Mouse (Mus musculus): Measurements from ENCODE around the gene Pfas. TPM values are rescaled to one million over a fixed set of nuclear protein-coding genes. Genes with fewer than 3 reads are reported as not detected.
A peak's percentile ranks its signal among the peaks of the same experiment; 100 is the strongest.

The Pfas gene
- polyA plus RNA-seq, 1 experiment: 9.1 TPM

DNA sequence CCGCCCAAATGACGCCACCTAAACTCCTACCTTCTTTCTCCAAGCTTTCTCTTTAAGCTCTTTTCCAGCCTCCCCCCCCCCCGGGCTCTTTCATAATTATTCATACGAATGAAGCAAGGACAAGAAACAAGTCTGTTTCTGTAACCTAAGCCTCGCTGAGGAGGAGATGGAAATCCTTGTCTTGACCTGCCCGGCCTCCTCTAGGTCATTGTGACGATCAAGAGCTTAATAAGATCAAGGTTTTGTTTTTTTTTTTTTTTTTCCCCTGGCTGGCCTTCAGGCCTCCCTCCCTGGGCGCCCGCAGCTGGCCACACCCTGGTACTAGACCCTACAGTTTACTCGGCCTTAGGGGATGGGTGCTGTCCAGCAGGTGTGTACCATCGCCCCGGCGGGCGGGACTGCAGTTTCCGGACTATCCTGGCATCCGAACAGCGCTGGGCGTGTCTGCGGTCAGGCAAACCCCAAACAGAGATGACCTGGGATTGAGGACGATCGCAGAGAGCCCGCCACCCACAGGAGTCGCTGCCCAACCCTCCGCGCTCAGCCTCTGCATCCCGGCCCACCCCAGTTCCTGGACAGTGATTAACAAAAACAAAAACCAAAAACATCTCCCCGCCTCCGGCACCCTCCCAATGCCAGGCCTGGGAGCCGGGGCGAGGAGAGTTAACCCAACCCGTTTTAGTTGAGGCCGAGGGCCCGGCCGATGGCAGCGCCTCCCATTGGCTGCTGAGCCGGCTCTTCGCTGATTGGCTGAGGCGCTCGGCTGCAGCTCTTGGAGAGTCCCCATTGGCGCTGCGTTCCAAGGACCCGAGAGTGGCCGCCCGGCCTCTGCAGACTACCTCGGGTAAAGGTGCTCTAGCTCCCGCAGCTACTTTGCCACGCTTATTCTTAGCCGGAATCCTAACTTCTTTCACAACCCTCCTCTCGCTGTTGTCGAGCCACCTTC, 40.6 kb downstream of the Pfas start, which contains the start of gene Slc25a35:
TSS of gene Slc25a35 (plus strand) at position 795 of the 946 bp plus-strand sequence.
- TF ChIP-seq POLR2AphosphoS2 (IDR thresholded peaks at IDR 0.05; ENCODE audit: insufficient read length, low read depth): peak; percentile 25
- peak in 2 of 3 experiments; percentile 21 to 71 for TF ChIP-seq MYOG (IDR thresholded peaks at IDR 0.05; ENCODE audit: control insufficient read depth in 1 of 3, insufficient read depth in 1 of 3, insufficient read length in 2 of 3, low read depth in 2 of 3)
- peak in 2 of 3 experiments; percentile 19 to 75 for TF ChIP-seq MYOD1 (IDR thresholded peaks at IDR 0.05; ENCODE audit: control insufficient read depth in 1 of 3, insufficient read length in 2 of 3, low read depth in 2 of 3)
- TF ChIP-seq CEBPB (IDR thresholded peaks at IDR 0.05; ENCODE audit: insufficient read depth, poor library complexity, severe bottlenecking): no peak
- TF ChIP-seq POLR2A (IDR thresholded peaks at IDR 0.05; ENCODE audit: insufficient read length, low read depth): peak; percentile 35
- peak; percentile 25 for TF ChIP-seq REST (IDR thresholded peaks at IDR 0.05; ENCODE audit: insufficient read depth, insufficient read length)
- no peaks in the 10 kb centered on the region for H3K27me3 ChIP-seq (ENCODE audit: control insufficient read depth, insufficient read depth, insufficient read length)
- no peak within 1 kb of the TSS for H3ac ChIP-seq (ENCODE audit: control insufficient read depth, insufficient read length)
- H3K79me2 ChIP-seq (ENCODE audit: control insufficient read depth, insufficient read depth): no peaks in the 10 kb centered on the region
- peak within 1 kb of the TSS; percentile 83 for H3K4me2 ChIP-seq (ENCODE audit: low read depth)
- peak within 1 kb of the TSS; percentile 31 for H3K4me3 ChIP-seq
- H3K36me3 ChIP-seq (ENCODE audit: control insufficient read depth, insufficient read depth): no peaks in the 10 kb centered on the region

DNA sequence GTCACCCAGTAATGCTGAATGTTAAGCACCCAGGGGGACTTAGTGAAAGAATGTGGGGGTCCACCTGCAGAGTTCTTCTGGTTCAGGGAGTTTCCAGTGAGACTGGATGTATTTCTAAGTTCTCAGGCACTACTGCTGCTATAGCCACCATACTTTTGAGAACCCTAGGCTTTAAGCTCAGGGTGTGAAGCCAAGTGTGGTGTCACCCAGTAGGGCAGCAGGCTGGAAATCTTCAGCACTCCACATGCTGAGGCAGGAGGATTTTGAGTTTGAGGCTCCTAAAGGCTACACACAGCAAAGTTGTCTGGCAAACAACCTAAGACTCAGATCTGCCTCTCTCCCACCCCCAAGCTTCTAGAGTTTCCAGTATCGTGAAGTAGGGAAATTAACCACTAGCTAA, 41.7 kb downstream of the Pfas start:
- Histone ChIP-seq H3K79me2 (ENCODE audit: control insufficient read depth, insufficient read depth) (no peaks in the 10 kb centered on the region), H3K4me3 (peak overlapping the region; percentile 31), H3K36me3 (ENCODE audit: control insufficient read depth, insufficient read depth) (no peaks in the 10 kb centered on the region), H3ac (ENCODE audit: control insufficient read depth, insufficient read length) (no peak overlapping the region), H3K27me3 (ENCODE audit: control insufficient read depth, insufficient read depth, insufficient read length) (no peaks in the 10 kb centered on the region), H3K4me2 (ENCODE audit: low read depth) (peak overlapping the region; percentile 83)
- TF ChIP-seq SRF (IDR thresholded peaks at IDR 0.05; ENCODE audit: control insufficient read depth, insufficient read length, low read depth): no peak
- TF ChIP-seq MAX (IDR thresholded peaks at IDR 0.05; ENCODE audit: low read depth): no peak
- TF ChIP-seq CEBPB (IDR thresholded peaks at IDR 0.05; ENCODE audit: insufficient read depth, poor library complexity, severe bottlenecking): no peak
- no peak for TF ChIP-seq POLR2A (IDR thresholded peaks at IDR 0.05; ENCODE audit: insufficient read length, low read depth)
- TF ChIP-seq REST (IDR thresholded peaks at IDR 0.05; ENCODE audit: insufficient read depth, insufficient read length): no peak
- TF ChIP-seq TCF12 (IDR thresholded peaks at IDR 0.05; ENCODE audit: insufficient read depth, poor library complexity, severe bottlenecking): no peak
- TF ChIP-seq POLR2AphosphoS2 (IDR thresholded peaks at IDR 0.05; ENCODE audit: insufficient read length, low read depth): no peak
- no peak for TF ChIP-seq TCF3 (IDR thresholded peaks at IDR 0.05; ENCODE audit: insufficient read length, low read depth)
- no peak for TF ChIP-seq E2F4 (IDR thresholded peaks at IDR 0.05; ENCODE audit: insufficient read depth)
- no peak for TF ChIP-seq MYOG (IDR thresholded peaks at IDR 0.05; ENCODE audit: control insufficient read depth in 1 of 3, insufficient read depth in 1 of 3, insufficient read length in 2 of 3, low read depth in 2 of 3)

DNA sequence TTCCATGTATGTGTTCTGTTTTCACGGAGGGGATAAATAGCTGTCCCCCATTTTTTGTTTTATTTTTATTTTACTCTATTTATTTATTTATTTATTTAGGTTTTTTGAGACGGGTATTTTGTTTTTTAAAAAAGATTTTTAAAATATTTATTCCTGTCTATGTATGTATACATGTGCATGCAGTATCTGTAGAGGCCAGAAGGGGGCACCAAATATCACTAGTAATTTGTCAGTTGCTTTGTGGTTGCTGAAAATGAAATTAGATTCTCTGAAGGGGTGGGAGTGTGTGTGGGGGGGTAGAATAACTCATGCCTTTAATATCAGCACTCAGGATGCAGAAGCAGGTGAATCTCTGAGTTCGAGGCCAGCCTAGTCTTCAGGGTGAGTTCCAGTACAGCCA, 42.4 kb downstream of the Pfas start:
- no peak overlapping the region for H3K4me3 ChIP-seq
- H3K36me3 ChIP-seq (ENCODE audit: control insufficient read depth, insufficient read depth): no peaks in the 10 kb centered on the region
- H3K79me2 ChIP-seq (ENCODE audit: control insufficient read depth, insufficient read depth): no peaks in the 10 kb centered on the region
- no peak overlapping the region for H3ac ChIP-seq (ENCODE audit: control insufficient read depth, insufficient read length)
- TF ChIP-seq TCF3 (IDR thresholded peaks at IDR 0.05; ENCODE audit: insufficient read length, low read depth) (no peak), POLR2AphosphoS2 (IDR thresholded peaks at IDR 0.05; ENCODE audit: insufficient read length, low read depth) (no peak), CEBPB (IDR thresholded peaks at IDR 0.05; ENCODE audit: insufficient read depth, poor library complexity, severe bottlenecking) (no peak), MYOG (IDR thresholded peaks at IDR 0.05; ENCODE audit: control insufficient read depth in 1 of 3, insufficient read depth in 1 of 3, insufficient read length in 2 of 3, low read depth in 2 of 3) (no peak), SRF (IDR thresholded peaks at IDR 0.05; ENCODE audit: control insufficient read depth, insufficient read length, low read depth) (no peak), E2F4 (IDR thresholded peaks at IDR 0.05; ENCODE audit: insufficient read depth) (no peak), MAX (IDR thresholded peaks at IDR 0.05; ENCODE audit: low read depth) (no peak), MYOD1 (IDR thresholded peaks at IDR 0.05; ENCODE audit: control insufficient read depth in 1 of 3, insufficient read length in 2 of 3, low read depth in 2 of 3) (no peak), REST (IDR thresholded peaks at IDR 0.05; ENCODE audit: insufficient read depth, insufficient read length) (no peak), USF1 (IDR thresholded peaks at IDR 0.05; ENCODE audit: low read depth) (no peak), TCF12 (IDR thresholded peaks at IDR 0.05; ENCODE audit: insufficient read depth, poor library complexity, severe bottlenecking) (no peak), POLR2A (IDR thresholded peaks at IDR 0.05; ENCODE audit: insufficient read length, low read depth) (no peak)
- H3K27me3 ChIP-seq (ENCODE audit: control insufficient read depth, insufficient read depth, insufficient read length): no peaks in the 10 kb centered on the region
- H3K4me2 ChIP-seq (ENCODE audit: low read depth): no peak overlapping the region

GRCm38 (mm10) chr11:68965050-68965449, 43.2 kb downstream of the Pfas start:
- Histone ChIP-seq H3K36me3 (ENCODE audit: control insufficient read depth, insufficient read depth) (no peaks in the 10 kb centered on the region), H3K4me2 (ENCODE audit: low read depth) (no peak overlapping the region), H3K27me3 (ENCODE audit: control insufficient read depth, insufficient read depth, insufficient read length) (no peaks in the 10 kb centered on the region), H3K79me2 (ENCODE audit: control insufficient read depth, insufficient read depth) (no peaks in the 10 kb centered on the region), H3K4me3 (no peak overlapping the region), H3ac (ENCODE audit: control insufficient read depth, insufficient read length) (no peak overlapping the region)
- TF ChIP-seq REST (IDR thresholded peaks at IDR 0.05; ENCODE audit: insufficient read depth, insufficient read length): no peak
- no peak for TF ChIP-seq USF1 (IDR thresholded peaks at IDR 0.05; ENCODE audit: low read depth)
- no peak for TF ChIP-seq CEBPB (IDR thresholded peaks at IDR 0.05; ENCODE audit: insufficient read depth, poor library complexity, severe bottlenecking)
- no peak for TF ChIP-seq TCF12 (IDR thresholded peaks at IDR 0.05; ENCODE audit: insufficient read depth, poor library complexity, severe bottlenecking)
- no peak for TF ChIP-seq SRF (IDR thresholded peaks at IDR 0.05; ENCODE audit: control insufficient read depth, insufficient read length, low read depth)
- no peak for TF ChIP-seq MYOD1 (IDR thresholded peaks at IDR 0.05; ENCODE audit: control insufficient read depth in 1 of 3, insufficient read length in 2 of 3, low read depth in 2 of 3)
- no peak for TF ChIP-seq POLR2A (IDR thresholded peaks at IDR 0.05; ENCODE audit: insufficient read length, low read depth)
- TF ChIP-seq MYOG (IDR thresholded peaks at IDR 0.05; ENCODE audit: control insufficient read depth in 1 of 3, insufficient read depth in 1 of 3, insufficient read length in 2 of 3, low read depth in 2 of 3): no peak
- TF ChIP-seq TCF3 (IDR thresholded peaks at IDR 0.05; ENCODE audit: insufficient read length, low read depth): no peak
- no peak for TF ChIP-seq POLR2AphosphoS2 (IDR thresholded peaks at IDR 0.05; ENCODE audit: insufficient read length, low read depth)
- TF ChIP-seq E2F4 (IDR thresholded peaks at IDR 0.05; ENCODE audit: insufficient read depth): no peak
